Mouse (Mus musculus) embryonic facial prominence, embryonic 12.5 days (tissue): ENCODE results near the gene Cyp26c1. TPM values are rescaled to one million over a fixed set of nuclear protein-coding genes. Genes with fewer than 3 reads are reported as not detected.

Experiments used
- ATAC-seq: fragments of 200-750 bp; cut with Nextera tagmentation; 2 replicates; pipeline ENCODE4 v1.8.0; 2017; ENCODE audit not compliant: insufficient number of reproducible peaks, insufficient read depth, low FRiP score, low TSS enrichment
- H3K27ac ChIP-seq: fragments of 300-500 bp; sonication (generic); 2 replicates; pipeline ENCODE4 v1.5.1; 2016; ENCODE audit warnings: mild to moderate bottlenecking
- H3K27me3 ChIP-seq: fragments of 300-500 bp; sonication (generic); 2 replicates; pipeline ENCODE4 v1.6.1; 2016; ENCODE audit warnings: mild to moderate bottlenecking, moderate library complexity
- H3K36me3 ChIP-seq: fragments of 300-500 bp; sonication (generic); 2 replicates; pipeline ENCODE4 v1.6.1; 2016; ENCODE audit warnings: mild to moderate bottlenecking
- H3K4me1 ChIP-seq: fragments of 300-500 bp; sonication (generic); 2 replicates; pipeline ENCODE4 v1.6.1; 2016
- H3K4me2 ChIP-seq: fragments of 300-500 bp; sonication (generic); replicated peaks from 2 replicates; pipeline ENCODE4 v1.6.1; 2016; ENCODE audit warnings: mild to moderate bottlenecking, moderate library complexity
- H3K4me3 ChIP-seq: fragments of 300-500 bp; sonication (generic); 2 replicates; pipeline ENCODE4 v1.5.1; 2016; ENCODE audit warnings: mild to moderate bottlenecking
- H3K9ac ChIP-seq: fragments of 300-500 bp; sonication (generic); 2 replicates; pipeline ENCODE4 v1.6.1; 2016; ENCODE audit warnings: mild to moderate bottlenecking, moderate library complexity
- H3K9me3 ChIP-seq: fragments of 300-500 bp; sonication (generic); 2 replicates; pipeline ENCODE4 v1.6.1; 2016; ENCODE audit warnings: mild to moderate bottlenecking, moderate library complexity
- WGBS: fragments of 180-500 bp; shearing (Covaris S2); methylation state at CpG from one replicate; pipeline ENCODE4 v1.1.7; 2016; 5-methylcytosine and 5-hydroxymethylcytosine counted together
- polyA plus RNA-seq: library from polyadenylated mRNA; unstranded; fragments of >200 nt; fragmentation: Nextera tagmentation; extraction: Ambion mirVana; gene quantifications from 2 replicates; pipeline ENCODE4 v1.2.1, GENCODE M21; 2016

Gene Cyp26c1
- 1.0 and 1.1 TPM in 2 replicates for polyA plus RNA-seq

DNA sequence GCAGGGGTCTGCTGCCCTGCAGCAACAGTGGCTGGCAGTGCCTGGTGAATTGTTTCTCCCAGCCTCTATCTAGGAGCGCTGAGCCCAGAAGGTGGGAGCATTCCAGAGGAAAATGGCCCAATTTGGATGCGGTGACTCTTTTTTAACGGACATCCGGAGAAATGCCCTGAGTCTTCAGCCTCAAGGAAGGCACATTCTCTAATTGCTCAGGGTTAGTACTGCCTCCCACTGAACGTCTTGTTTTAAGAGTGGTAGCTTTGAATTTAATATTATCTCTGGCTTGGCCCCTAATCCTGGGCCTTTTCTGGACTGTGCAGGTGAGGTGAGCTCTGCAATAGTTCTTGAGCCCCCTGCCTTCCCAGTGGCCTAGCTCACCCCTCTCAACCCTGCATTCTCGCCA lies at the start of gene Cyp26c1:
TSS of gene Cyp26c1 (plus strand) at position 301 of the 400 bp plus-strand sequence.
- Histone ChIP-seq H3K9ac (no peak within 1 kb of the TSS), H3K27ac (no peak within 1 kb of the TSS), H3K36me3 (no peaks in the 10 kb centered on the region), H3K9me3 (no peaks in the 10 kb centered on the region), H3K27me3 (peaks cover 78% of the 10 kb centered on the region), H3K4me3 (peak within 1 kb of the TSS; percentile 4; the same call in 1 of the 2 replicates), H3K4me2 (peak within 1 kb of the TSS; percentile 32; the same call in 1 of the 2 replicates), H3K4me1 (peaks cover 6% of the 10 kb centered on the region)
- no peak for ATAC-seq
- 2% methylated on average over 6 of the region's 6 CpGs for WGBS

DNA sequence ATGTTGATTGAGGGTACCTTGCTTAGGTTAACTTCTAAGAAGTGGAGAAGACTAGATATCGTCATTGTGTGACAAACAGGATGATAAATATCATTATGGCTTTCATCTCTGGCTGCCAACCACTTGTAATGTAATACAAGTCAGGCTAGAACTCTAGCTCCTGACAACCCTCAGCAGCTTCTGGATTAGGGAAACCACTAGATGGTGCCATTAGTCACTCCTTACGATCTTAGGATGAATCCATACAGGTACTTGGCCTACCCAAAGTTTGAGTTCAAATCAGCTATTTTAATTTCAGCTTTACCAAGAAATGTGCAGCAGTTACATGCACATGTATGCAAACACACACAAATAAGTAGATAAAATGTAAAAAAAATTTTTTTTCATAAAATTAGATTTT lies 37.4 kb upstream of the Cyp26c1 start:
- Histone ChIP-seq H3K27ac (no peak overlapping the region), H3K4me2 (no peak overlapping the region), H3K4me3 (no peak overlapping the region), H3K9ac (no peak overlapping the region), H3K4me1 (no peaks in the 10 kb centered on the region), H3K9me3 (no peaks in the 10 kb centered on the region), H3K27me3 (no peaks in the 10 kb centered on the region), H3K36me3 (no peaks in the 10 kb centered on the region)
- no peak for ATAC-seq
- 35% methylated on average over 2 of the region's 2 CpGs for WGBS

DNA sequence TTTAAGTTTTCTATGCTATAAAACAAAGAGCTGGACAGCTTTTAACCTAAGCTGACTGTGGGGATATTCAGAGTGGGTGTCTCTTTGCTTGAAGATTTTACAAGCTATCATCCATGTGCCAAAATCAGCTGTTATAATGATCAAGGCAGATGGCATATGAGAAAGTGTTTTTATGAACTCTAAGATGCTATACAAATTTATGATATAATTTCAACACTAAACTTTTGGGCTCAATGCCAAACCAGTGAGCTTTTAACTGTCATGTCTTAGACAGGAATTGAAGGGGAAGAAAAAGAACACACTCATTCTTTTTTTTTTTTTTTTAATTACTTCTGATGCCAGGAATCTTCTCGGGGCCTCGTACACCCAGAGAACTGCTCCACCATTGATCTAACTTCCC lies 34.9 kb upstream of the Cyp26c1 start:
- no peak overlapping the region for H3K4me2 ChIP-seq
- no peak overlapping the region for H3K4me3 ChIP-seq
- WGBS = 62% methylated on average over 2 of the region's 2 CpGs
- ATAC-seq = no peak
- no peak overlapping the region for H3K27ac ChIP-seq
- H3K27me3 ChIP-seq = no peaks in the 10 kb centered on the region
- no peak overlapping the region for H3K9ac ChIP-seq
- H3K9me3 ChIP-seq = no peaks in the 10 kb centered on the region
- no peaks in the 10 kb centered on the region for H3K4me1 ChIP-seq
- no peaks in the 10 kb centered on the region for H3K36me3 ChIP-seq

DNA sequence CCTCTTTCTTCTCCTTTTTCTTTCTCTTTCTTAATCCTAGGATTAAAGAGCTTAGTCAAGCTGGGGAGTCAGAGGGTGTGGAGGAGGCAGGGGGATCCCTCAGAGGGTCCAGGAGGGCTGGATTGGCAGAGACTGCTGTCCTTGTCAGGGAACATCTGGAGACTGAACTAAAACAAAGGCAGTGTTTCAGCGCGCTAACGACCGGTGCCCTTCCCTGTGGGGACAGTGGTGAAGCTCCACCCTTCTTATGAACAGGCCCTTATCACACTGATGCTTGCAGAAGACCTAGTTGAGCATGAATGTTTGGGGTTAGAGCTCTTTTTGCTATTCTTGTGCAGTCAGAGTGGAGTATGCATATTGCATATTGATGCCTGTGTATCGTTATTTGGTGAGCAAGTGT lies 31.4 kb upstream of the Cyp26c1 start:
- Histone ChIP-seq H3K27me3 (no peaks in the 10 kb centered on the region), H3K36me3 (no peaks in the 10 kb centered on the region), H3K4me3 (no peak overlapping the region), H3K27ac (no peak overlapping the region), H3K4me1 (peaks cover 6% of the 10 kb centered on the region), H3K4me2 (no peak overlapping the region), H3K9me3 (no peaks in the 10 kb centered on the region), H3K9ac (no peak overlapping the region)
- WGBS = 19% methylated on average over 5 of the region's 5 CpGs
- ATAC-seq = no peak

DNA sequence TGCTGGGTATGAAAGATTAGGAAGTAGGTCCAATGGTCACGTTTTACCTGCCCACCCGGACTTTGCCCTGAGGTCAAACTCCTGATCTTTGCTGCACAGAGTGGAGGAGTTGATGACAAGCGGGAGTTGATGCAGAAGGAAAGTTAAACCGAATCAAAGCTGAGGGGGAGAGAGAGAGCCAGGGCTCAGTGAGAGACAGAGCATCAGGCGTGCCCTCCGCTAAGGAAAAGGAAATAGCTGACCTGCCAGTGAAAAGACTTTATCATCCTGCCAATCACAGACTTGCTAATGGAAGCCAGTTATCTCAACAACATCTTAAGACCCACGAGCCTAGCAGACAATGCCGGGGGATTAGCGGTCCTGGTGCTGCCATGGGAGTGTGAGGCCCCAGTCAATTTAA lies 28.9 kb upstream of the Cyp26c1 start:
- H3K9ac ChIP-seq = no peak overlapping the region
- WGBS = 5% methylated on average over 9 of the region's 9 CpGs
- H3K9me3 ChIP-seq = no peaks in the 10 kb centered on the region
- H3K4me2 ChIP-seq = no peak overlapping the region
- no peaks in the 10 kb centered on the region for H3K27me3 ChIP-seq
- no peaks in the 10 kb centered on the region for H3K36me3 ChIP-seq
- no peak for ATAC-seq
- H3K4me1 ChIP-seq = peaks cover 6% of the 10 kb centered on the region
- no peak overlapping the region for H3K4me3 ChIP-seq
- H3K27ac ChIP-seq = no peak overlapping the region

DNA sequence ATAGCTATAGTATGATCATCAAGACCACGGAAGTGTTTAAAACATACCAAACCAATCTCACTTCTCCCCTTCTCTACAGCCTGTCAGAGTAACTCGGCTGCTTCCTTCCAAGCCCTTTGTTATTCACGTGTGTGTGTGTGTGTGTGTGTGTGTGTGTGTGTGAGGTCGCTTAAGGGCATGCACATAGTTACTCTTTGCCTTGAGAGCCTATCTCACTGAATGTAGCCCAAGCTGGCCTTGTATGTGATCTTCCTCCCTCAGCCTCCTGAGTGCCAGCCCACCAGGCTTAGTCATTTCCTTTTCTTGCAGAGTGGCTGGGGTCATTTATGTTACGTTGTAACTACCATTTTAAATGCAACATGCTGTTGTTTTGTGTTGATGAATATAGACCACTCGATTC lies 20.1 kb upstream of the Cyp26c1 start:
- H3K36me3 ChIP-seq = no peaks in the 10 kb centered on the region
- no peak overlapping the region for H3K4me3 ChIP-seq
- H3K9me3 ChIP-seq = no peaks in the 10 kb centered on the region
- ATAC-seq = no peak
- H3K4me1 ChIP-seq = no peaks in the 10 kb centered on the region
- 76% methylated on average over 6 of the region's 6 CpGs for WGBS
- H3K27ac ChIP-seq = no peak overlapping the region
- H3K4me2 ChIP-seq = no peak overlapping the region
- no peaks in the 10 kb centered on the region for H3K27me3 ChIP-seq
- no peak overlapping the region for H3K9ac ChIP-seq

DNA sequence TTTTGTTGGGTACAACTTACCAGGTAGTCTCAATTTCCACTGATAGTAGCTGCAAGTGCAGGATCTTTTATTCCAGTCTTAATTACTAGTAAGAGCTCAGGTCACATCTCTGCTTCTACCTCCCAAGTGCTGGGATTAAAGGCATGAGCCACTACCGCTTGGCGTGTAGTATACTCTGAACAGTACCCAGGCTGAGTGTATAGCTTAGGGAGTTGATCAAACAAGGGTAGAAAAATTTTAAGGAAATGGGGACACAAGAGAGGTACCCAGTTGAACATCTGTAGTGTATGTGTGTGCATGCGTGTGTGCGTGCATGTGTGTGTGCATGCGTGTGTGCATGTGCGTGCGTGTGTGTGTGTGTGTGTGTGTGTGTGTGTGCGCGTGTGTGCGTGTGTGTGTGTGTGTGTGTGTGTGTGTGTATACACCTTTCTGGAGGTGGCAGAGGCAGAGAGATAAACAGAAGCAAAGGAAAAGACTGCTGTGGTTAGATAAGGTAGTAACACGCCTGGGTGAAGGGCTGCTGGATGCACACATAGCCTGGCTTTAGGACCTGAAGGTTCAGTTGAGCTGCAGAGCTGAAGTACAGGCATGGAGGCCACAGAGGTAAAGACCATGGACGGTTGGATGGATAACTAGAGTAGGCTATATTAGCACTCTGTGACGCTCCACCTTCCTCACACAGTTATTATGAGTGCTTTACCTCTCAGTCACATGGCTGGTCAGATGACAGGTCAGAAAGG lies 17.4 kb upstream of the Cyp26c1 start:
- no peaks in the 10 kb centered on the region for H3K36me3 ChIP-seq
- H3K9me3 ChIP-seq = no peaks in the 10 kb centered on the region
- WGBS = 77% methylated on average over 13 of the region's 13 CpGs
- H3K27me3 ChIP-seq = no peaks in the 10 kb centered on the region
- peaks cover 7% of the 10 kb centered on the region; the same call in 1 of the 2 replicates for H3K4me1 ChIP-seq
- no peak overlapping the region for H3K4me2 ChIP-seq
- H3K4me3 ChIP-seq = no peak overlapping the region
- no peak overlapping the region for H3K27ac ChIP-seq
- no peak for ATAC-seq
- H3K9ac ChIP-seq = no peak overlapping the region

DNA sequence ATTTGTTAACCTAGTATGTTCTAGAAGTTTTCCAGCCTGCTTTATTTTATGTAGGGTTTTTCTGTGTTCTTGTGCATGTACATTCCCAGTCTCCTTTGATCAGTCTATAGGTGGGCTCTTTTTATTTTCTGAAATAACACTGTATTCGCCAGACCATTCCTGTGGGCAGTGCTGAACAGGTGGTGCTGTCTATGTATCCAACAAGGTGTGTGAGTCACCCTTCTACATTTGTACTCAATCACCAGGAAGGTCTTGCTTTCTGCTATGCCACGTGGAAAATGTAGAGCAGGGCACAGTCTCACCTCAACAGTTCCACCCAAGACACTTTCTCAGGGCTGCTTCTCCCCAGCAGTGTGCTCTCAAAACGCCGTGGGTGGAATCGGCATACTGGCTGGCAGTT lies 16.7 kb upstream of the Cyp26c1 start:
- peaks cover 7% of the 10 kb centered on the region; the same call in 1 of the 2 replicates for H3K4me1 ChIP-seq
- ATAC-seq = no peak
- H3K27me3 ChIP-seq = no peaks in the 10 kb centered on the region
- WGBS = 87% methylated on average over 5 of the region's 5 CpGs
- H3K27ac ChIP-seq = no peak overlapping the region
- no peak overlapping the region for H3K4me2 ChIP-seq
- no peaks in the 10 kb centered on the region for H3K9me3 ChIP-seq
- H3K9ac ChIP-seq = no peak overlapping the region
- no peak overlapping the region for H3K4me3 ChIP-seq
- H3K36me3 ChIP-seq = no peaks in the 10 kb centered on the region

DNA sequence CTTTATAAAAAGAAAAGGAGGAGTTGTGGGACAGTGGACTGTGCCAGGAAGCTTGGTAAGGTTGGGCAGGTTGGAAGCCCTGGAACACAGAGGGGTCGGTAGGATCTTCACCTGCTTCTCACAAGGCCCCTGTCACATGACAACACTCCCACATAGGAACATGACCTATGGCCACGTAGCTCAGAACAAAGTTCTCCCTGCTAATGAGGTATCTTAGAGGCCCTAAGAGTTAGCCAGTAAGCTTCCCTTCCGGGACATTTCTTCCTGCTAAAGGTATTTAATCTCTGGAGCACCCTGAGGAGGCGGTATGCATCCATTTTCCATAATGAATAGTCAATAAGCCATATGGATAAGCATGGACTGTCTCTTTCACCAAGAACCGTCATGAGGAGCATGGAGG lies 15.9 kb upstream of the Cyp26c1 start:
- Histone ChIP-seq H3K27ac (no peak overlapping the region), H3K4me3 (no peak overlapping the region), H3K4me1 (peaks cover 7% of the 10 kb centered on the region; the same call in 1 of the 2 replicates), H3K9me3 (no peaks in the 10 kb centered on the region), H3K36me3 (no peaks in the 10 kb centered on the region), H3K4me2 (no peak overlapping the region), H3K9ac (no peak overlapping the region), H3K27me3 (no peaks in the 10 kb centered on the region)
- ATAC-seq = no peak
- WGBS = 78% methylated on average over 5 of the region's 5 CpGs

DNA sequence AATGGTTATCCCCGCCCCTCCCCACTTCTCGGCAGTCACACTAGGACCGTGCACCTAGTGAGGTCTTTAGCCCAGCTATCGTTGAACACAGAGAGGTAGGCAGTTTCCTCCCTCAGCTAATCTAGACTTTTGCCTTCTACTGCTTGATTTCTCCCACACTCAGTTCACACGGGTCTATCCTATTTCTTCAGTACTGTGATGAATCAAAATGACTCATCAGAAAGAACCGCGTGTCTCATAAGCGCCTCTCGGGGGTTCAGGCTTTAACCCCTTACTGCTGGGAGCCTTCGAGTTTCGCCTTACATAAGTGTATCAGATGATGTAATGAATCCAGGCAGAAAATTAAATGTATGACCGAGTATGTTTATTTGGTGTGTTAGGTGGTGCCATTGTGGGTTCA lies 12.0 kb upstream of the Cyp26c1 start:
- 51% methylated on average over 12 of the region's 12 CpGs for WGBS
- Histone ChIP-seq H3K4me1 (peaks cover 7% of the 10 kb centered on the region; the same call in 1 of the 2 replicates), H3K36me3 (no peaks in the 10 kb centered on the region), H3K27ac (no peak overlapping the region), H3K27me3 (0 out of 2 replicates have a peak, but pooled peaks cover 4% of the 10 kb centered on the region), H3K9ac (no peak overlapping the region), H3K4me3 (no peak overlapping the region), H3K9me3 (no peaks in the 10 kb centered on the region), H3K4me2 (no peak overlapping the region)
- no peak for ATAC-seq

DNA sequence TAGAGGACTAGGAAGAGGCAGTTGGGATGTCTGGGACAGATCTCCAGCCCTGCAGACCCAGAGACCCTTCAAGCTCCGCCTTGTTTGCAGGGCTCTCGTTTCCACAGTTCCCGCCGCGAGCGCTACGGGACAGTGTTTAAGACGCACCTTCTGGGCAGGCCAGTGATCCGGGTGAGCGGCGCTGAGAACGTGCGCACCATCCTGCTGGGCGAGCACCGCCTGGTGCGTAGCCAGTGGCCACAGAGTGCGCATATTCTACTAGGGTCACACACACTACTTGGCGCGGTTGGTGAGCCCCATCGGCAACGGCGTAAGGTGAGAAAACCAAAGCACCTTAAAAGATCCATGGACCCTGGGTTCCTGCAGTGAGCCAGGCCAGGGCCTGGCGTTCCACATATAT lies 966 bp downstream of the Cyp26c1 start:
- WGBS = 4% methylated on average over 23 of the region's 23 CpGs
- Histone ChIP-seq H3K36me3 (no peaks in the 10 kb centered on the region), H3K9ac (no peak overlapping the region; the same call in 1 of the 2 replicates), H3K27ac (no peak overlapping the region), H3K9me3 (no peaks in the 10 kb centered on the region), H3K4me2 (peak overlapping the region; percentile 32; the same call in 1 of the 2 replicates), H3K27me3 (peaks cover 89% of the 10 kb centered on the region), H3K4me1 (peaks cover 6% of the 10 kb centered on the region), H3K4me3 (peak overlapping the region; percentile 4; the same call in 1 of the 2 replicates)
- no peak for ATAC-seq
